ENCODE assay signal across 10 mouse cellular contexts in the genomic region with DNA sequence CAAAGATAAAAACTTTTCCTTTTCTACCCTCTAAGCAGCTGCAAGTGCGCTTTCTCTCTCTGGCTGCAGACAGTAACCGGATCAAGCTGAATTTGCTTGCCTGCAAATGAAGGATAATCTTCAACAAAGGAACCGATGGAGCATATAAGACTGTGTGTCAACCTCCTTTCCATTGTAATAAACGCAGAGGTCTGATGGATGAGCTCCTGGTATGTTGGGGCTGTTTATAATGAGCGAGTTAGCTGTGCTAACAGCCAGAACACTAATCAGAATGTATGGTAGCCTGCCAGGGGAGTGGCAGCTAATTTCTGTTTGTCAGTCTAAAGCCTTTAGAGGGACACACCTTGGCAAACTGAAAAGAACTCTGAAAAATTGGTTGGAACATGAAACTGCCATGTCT.
DNase-seq lines count a peak whose midpoint lies in the region; ATAC-seq and TF ChIP-seq lines count a peak whose summit lies in the region.
"Had no signal": no experiment of that assay in that cellular context is flagged by ENCODE, and none has a peak within 500 bp of the region (broad histone marks: within the 10 kb centered on the region; RNA-seq: fewer than 3 reads in every experiment).

No protein-coding gene starts in this region.

- no peaks in the 10 kb centered on the region for H3K27me3 ChIP-seq in embryonic facial prominence, embryonic 14.5 days (replicated peaks; ENCODE audit: control insufficient read depth, insufficient read depth, low read length)
- no peaks in the 10 kb centered on the region for H3K27me3 ChIP-seq in midbrain, embryonic 10.5 days (ENCODE audit: low read depth, poor library complexity, severe bottlenecking)
- no peaks in the 10 kb centered on the region for H3K27me3 ChIP-seq in liver, postnatal 0 days (ENCODE audit: insufficient read depth, low read length)
- H3K27me3 ChIP-seq: heart, embryonic 15.5 days had no signal

- no peak overlapping the region for H3K27ac ChIP-seq in embryonic facial prominence, embryonic 14.5 days (replicated peaks; ENCODE audit: low read depth, low read length)
- H3K27ac ChIP-seq in midbrain, embryonic 10.5 days (replicated peaks), result peak overlapping the region; percentile 39; the same call in 1 of the 2 replicates
- H3K27ac ChIP-seq in liver, postnatal 0 days (ENCODE audit: low read depth), result no peak overlapping the region
- H3K27ac ChIP-seq in gastrocnemius, adult 2 months, result no peak overlapping the region
- H3K27ac ChIP-seq: heart, embryonic 15.5 days had no signal

- whole genome bisulfite sequencing in embryonic facial prominence, embryonic 14.5 days, result 55% methylated on average over 5 of the region's 5 CpGs
- 24% methylated on average over 5 of the region's 5 CpGs for WGBS in midbrain, embryonic 10.5 days
- WGBS in liver, postnatal 0 days (ENCODE audit: insufficient replicate concordance), result 71% methylated on average over 5 of the region's 5 CpGs

- no peak for TF ChIP-seq EP300 in liver, postnatal 0 days (IDR thresholded peaks at IDR 0.05; ENCODE audit: low read depth)

- intact Hi-C loops in gastrocnemius, postnatal 36 days (cut with DNase I), result no loop called here
- intact Hi-C loops in gastrocnemius, adult 2 months (cut with DNase I), result no loop called here

- no peaks in the 10 kb centered on the region for H3K4me1 ChIP-seq in embryonic facial prominence, embryonic 14.5 days (ENCODE audit: control insufficient read depth, insufficient read depth, low read length)
- H3K4me1 ChIP-seq in midbrain, embryonic 10.5 days, result peaks cover 21% of the 10 kb centered on the region
- H3K4me1 ChIP-seq in liver, postnatal 0 days (ENCODE audit: insufficient read depth), result no peaks in the 10 kb centered on the region
- H3K4me1 ChIP-seq: heart, embryonic 15.5 days had no signal

- no peaks in the 10 kb centered on the region for H3K9me3 ChIP-seq in embryonic facial prominence, embryonic 14.5 days (ENCODE audit: control insufficient read depth, low read length)
- 0 out of 2 replicates have a peak, but pooled peaks cover 7% of the 10 kb centered on the region for H3K9me3 ChIP-seq in midbrain, embryonic 10.5 days (replicated peaks)
- H3K9me3 ChIP-seq in liver, postnatal 0 days (ENCODE audit: low read length), result no peaks in the 10 kb centered on the region
- H3K9me3 ChIP-seq: heart, embryonic 15.5 days had no signal

- H3K4me2 ChIP-seq in embryonic facial prominence, embryonic 14.5 days (ENCODE audit: low read depth, low read length), result no peak overlapping the region
- no peak overlapping the region for H3K4me2 ChIP-seq in liver, postnatal 0 days (ENCODE audit: low read depth, low read length)
- H3K4me2 ChIP-seq: heart, embryonic 15.5 days had no signal

- TF ChIP-seq CTCF in liver, postnatal 0 days (IDR thresholded peaks at IDR 0.05; ENCODE audit: low read depth), result no peak
- no peak for TF ChIP-seq CTCF in gastrocnemius, adult 2 months (IDR thresholded peaks at IDR 0.05)

- ATAC-seq in embryonic facial prominence, embryonic 14.5 days (ENCODE audit: low read depth), result peak; percentile 97
- ATAC-seq in liver, postnatal 0 days, result no peak

- peak; percentile 89 for DNase-seq in Muller cell, postnatal 12 days (ENCODE audit: inconsistent ontology term)
- peak; percentile 17 for DNase-seq in R1 (ENCODE audit: low read depth, low spot score)
- DNase-seq in embryonic facial prominence, embryonic 14.5 days (ENCODE audit: low spot score), result peak; percentile 73
- DNase-seq in midbrain, embryonic 10.5 days (ENCODE audit: low spot score), result no peak
- DNase-seq in gastrocnemius, postnatal 36 days, result no peak
- DNase-seq in liver, postnatal 0 days, result no peak
- no peak for DNase-seq in gastrocnemius, adult 2 months
- DNase-seq: kidney, adult 2 months; thymus, postnatal 36 days had no signal

- H3K36me3 ChIP-seq in embryonic facial prominence, embryonic 14.5 days (ENCODE audit: control insufficient read depth, insufficient read depth, low read length), result no peaks in the 10 kb centered on the region
- H3K36me3 ChIP-seq in midbrain, embryonic 10.5 days, result no peaks in the 10 kb centered on the region
- H3K36me3 ChIP-seq in liver, postnatal 0 days (replicated peaks; ENCODE audit: insufficient read depth, low read length), result no peaks in the 10 kb centered on the region
- H3K36me3 ChIP-seq: heart, embryonic 15.5 days had no signal

- H3K9ac ChIP-seq in embryonic facial prominence, embryonic 14.5 days (ENCODE audit: low read depth, low read length), result no peak overlapping the region
- no peak overlapping the region for H3K9ac ChIP-seq in liver, postnatal 0 days (replicated peaks)
- H3K9ac ChIP-seq: heart, embryonic 15.5 days had no signal

- no peak overlapping the region for H3K4me3 ChIP-seq in embryonic facial prominence, embryonic 14.5 days (ENCODE audit: low read depth, low read length)
- H3K4me3 ChIP-seq in midbrain, embryonic 10.5 days, result no peak overlapping the region
- H3K4me3 ChIP-seq in liver, postnatal 0 days (ENCODE audit: low read depth, low read length), result no peak overlapping the region
- no peak overlapping the region for H3K4me3 ChIP-seq in gastrocnemius, adult 2 months
- H3K4me3 ChIP-seq: heart, embryonic 15.5 days had no signal

Comparison
In these comparisons a context has a peak if more than half of its experiments do, and no peak if none do; other contexts are left out.
1. DNase-seq: peak in Muller cell, postnatal 12 days (single experiment), R1 (single experiment) and embryonic facial prominence, embryonic 14.5 days (single experiment); none in midbrain, embryonic 10.5 days (single experiment), gastrocnemius, postnatal 36 days (0 of 2), liver, postnatal 0 days (single experiment) and gastrocnemius, adult 2 months (single experiment).